Mouse (Mus musculus) embryonic facial prominence, embryonic 13.5 days (tissue): Measurements from ENCODE around the gene Bdkrb1. TPM values are rescaled to one million over a fixed set of nuclear protein-coding genes. Genes with fewer than 3 reads are reported as not detected.
A peak's percentile ranks its signal among the peaks of the same experiment; 100 is the strongest.

Experiments used
- ATAC-seq: fragments of 200-750 bp; cut with Nextera tagmentation; 2 replicates; pipeline ENCODE4 v1.8.0; 2017; ENCODE audit warnings: low read depth; ENCODE audit not compliant: insufficient number of reproducible peaks, insufficient read depth, low FRiP score, low TSS enrichment
- H3K27ac ChIP-seq: fragments of 300-500 bp; sonication (generic); 2 replicates; pipeline ENCODE4 v1.5.1; 2015; ENCODE audit warnings: moderate library complexity, mild to moderate bottlenecking, inconsistent platforms
- H3K27me3 ChIP-seq: fragments of 300-500 bp; sonication (generic); 2 replicates; pipeline ENCODE4 v1.6.1; 2015; ENCODE audit warnings: mild to moderate bottlenecking, inconsistent platforms
- H3K36me3 ChIP-seq: fragments of 300-500 bp; sonication (generic); 2 replicates; pipeline ENCODE4 v1.6.1; 2015; ENCODE audit warnings: mild to moderate bottlenecking, inconsistent platforms
- H3K4me1 ChIP-seq: fragments of 300-500 bp; sonication (generic); 2 replicates; pipeline ENCODE4 v1.6.1; 2015; ENCODE audit warnings: inconsistent platforms
- H3K4me2 ChIP-seq: fragments of 300-500 bp; sonication (generic); 2 replicates; pipeline ENCODE4 v1.6.1; 2015; ENCODE audit warnings: moderate library complexity, mild to moderate bottlenecking, inconsistent platforms
- H3K4me3 ChIP-seq: fragments of 300-500 bp; sonication (generic); 2 replicates; pipeline ENCODE4 v1.5.1; 2015; ENCODE audit warnings: mild to moderate bottlenecking, inconsistent platforms
- H3K9ac ChIP-seq: fragments of 300-500 bp; sonication (generic); 2 replicates; pipeline ENCODE4 v1.6.1; 2015; ENCODE audit warnings: mild to moderate bottlenecking, inconsistent platforms
- H3K9me3 ChIP-seq: fragments of 300-500 bp; sonication (generic); 2 replicates; pipeline ENCODE4 v1.6.1; 2016; ENCODE audit warnings: inconsistent platforms
- WGBS: fragments of 180-500 bp; shearing (Covaris S2); methylation state at CpG from one replicate; pipeline ENCODE4 v1.1.7; 2015; ENCODE audit warnings: mixed read lengths; 5-methylcytosine and 5-hydroxymethylcytosine counted together
- polyA plus RNA-seq: library from polyadenylated mRNA; unstranded; fragments of >200 nt; fragmentation: Nextera tagmentation; extraction: Ambion mirVana; gene quantifications from 2 replicates; pipeline ENCODE4 v1.2.1, GENCODE M21; 2015

The Bdkrb1 gene
- polyA plus RNA-seq: not detected in 2 replicates

DNA sequence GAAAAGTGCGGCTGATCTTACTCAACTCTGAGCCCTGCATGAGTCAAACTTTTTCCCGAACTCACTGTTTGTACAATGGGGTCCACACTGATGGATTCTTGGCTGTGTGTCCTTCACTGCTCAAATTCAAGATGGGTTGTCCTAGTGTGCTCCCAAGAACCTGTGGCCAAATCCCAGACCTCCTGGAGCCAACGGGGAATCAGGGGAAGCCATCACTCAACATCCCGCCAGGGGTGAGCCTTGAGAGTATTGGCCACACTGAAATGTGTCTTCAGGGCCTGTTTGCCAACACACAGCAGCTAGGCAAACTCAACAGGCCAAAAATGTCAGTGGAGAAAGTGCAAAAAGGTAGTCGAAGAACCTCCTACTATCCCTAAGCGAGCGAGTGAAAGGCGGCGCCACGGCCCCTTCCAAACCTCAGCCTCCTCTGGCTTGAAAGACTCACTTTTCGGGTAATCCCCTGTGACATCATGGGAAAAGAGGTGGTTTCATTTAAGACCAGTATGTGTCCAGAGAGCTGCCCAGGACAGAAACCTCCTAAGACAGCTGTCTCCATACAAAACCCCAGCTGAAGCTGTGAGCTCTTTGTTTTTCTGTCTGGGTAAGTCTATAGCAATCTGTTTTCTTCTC lies at the start of gene Bdkrb1:
Gene Bdkrb1 (plus strand): TSS at position 505 of the 630 bp plus-strand sequence.
- Histone ChIP-seq H3K4me1 (peaks cover 19% of the 10 kb centered on the region), H3K4me3 (no peak within 1 kb of the TSS), H3K4me2 (no peak within 1 kb of the TSS), H3K9ac (no peak within 1 kb of the TSS), H3K36me3 (no peaks in the 10 kb centered on the region), H3K9me3 (no peaks in the 10 kb centered on the region), H3K27me3 (no peaks in the 10 kb centered on the region), H3K27ac (no peak within 1 kb of the TSS)
- 86% methylated on average over 11 of the region's 11 CpGs for WGBS
- no peak for ATAC-seq

DNA sequence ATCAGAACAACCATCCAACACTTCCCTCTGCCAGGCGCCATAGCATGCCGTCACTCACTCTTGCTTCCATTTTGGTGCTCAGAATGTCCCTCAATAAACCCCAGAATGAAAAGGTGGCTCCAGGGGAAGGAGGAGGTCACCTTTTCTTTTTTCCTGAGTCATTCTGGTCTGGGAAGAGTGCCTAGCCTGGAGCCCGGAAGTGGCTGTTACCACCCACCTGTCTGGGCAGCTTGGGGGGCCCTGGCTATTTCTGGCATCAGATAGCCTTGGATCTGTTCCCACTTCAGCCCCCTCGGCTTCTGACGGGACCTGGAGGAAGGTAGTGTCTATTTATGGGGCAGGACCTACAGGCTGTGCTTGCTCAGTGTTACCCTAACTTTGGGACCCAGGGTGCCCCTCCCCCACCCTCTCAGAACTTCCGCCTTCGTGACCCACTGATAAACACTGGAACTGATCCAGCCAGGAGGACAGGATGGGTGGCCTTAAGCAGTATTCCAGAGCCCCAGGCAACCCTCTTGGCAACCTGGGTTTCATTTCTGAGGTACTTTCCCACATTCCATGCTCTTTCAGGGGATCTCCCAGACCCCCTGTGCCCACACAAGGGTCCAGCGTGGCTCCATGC lies 48.6 kb upstream of the Bdkrb1 start:
- Histone ChIP-seq H3K4me2 (no peak overlapping the region), H3K9me3 (no peaks in the 10 kb centered on the region), H3K4me1 (0 out of 2 replicates have a peak, but pooled peaks cover 3% of the 10 kb centered on the region), H3K36me3 (no peaks in the 10 kb centered on the region), H3K27ac (no peak overlapping the region), H3K27me3 (no peaks in the 10 kb centered on the region), H3K4me3 (no peak overlapping the region), H3K9ac (no peak overlapping the region)
- ATAC-seq: no peak
- 66% methylated on average over 8 of the region's 8 CpGs for WGBS

DNA sequence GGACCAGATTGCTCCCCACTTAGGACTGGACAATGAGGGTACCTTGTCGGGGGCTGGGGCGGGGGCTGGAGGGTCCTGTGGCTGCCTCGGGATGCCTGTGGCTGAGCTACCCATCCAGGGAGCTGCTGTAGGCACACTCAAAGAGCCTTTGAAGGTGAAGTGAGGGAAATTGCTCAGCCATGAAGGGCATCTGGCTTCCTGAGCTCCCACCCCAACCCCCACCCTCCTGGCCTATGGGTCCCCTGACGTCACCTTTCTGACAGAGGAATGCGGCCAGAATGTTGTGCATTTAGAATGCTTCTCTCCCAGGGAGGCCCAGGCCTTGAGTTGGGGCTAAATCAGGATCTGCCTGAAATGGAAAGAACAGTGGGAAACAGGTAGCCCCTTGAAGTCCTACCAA lies 47.7 kb upstream of the Bdkrb1 start:
- ATAC-seq: no peak
- Histone ChIP-seq H3K27me3 (no peaks in the 10 kb centered on the region), H3K4me2 (no peak overlapping the region), H3K9ac (no peak overlapping the region), H3K4me3 (no peak overlapping the region), H3K9me3 (no peaks in the 10 kb centered on the region), H3K27ac (no peak overlapping the region), H3K36me3 (no peaks in the 10 kb centered on the region), H3K4me1 (0 out of 2 replicates have a peak, but pooled peaks cover 3% of the 10 kb centered on the region)
- 54% methylated on average over 5 of the region's 5 CpGs for WGBS

DNA sequence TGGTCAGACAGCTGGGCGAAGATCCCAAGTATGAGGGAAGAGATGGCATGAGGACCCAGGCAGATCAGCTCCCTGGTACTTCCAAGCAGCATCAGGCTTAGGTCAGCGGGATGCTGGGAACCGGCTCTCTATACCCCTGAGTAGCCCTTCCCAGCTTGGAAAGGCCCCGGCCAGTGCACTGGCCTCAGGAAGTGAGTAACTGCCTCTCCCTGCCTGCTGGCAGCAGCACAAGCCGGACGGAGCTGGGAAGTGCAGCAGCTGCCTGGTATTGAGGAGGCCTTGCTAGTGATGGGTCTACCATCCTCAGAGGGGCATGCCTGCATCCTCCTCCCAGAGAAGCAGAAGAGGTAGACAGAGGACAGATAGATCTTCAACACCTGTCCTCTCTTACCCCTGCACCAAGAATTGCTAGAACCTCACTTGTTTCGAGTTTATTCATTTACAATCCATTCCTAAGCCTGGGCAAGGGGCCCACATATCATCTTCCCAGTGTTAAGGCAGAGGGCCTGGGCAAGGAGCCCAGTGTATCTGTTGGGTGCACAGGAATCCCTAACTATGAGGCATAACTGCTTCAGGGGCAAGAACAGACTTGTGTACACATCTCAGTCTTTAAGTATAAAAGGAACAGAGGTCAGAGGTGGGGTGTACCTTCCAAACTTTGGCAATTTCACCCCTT lies 45.5 kb upstream of the Bdkrb1 start:
- Histone ChIP-seq H3K27ac (no peak overlapping the region), H3K4me1 (peaks cover 5% of the 10 kb centered on the region; the same call in 1 of the 2 replicates), H3K27me3 (peaks cover 21% of the 10 kb centered on the region), H3K9me3 (no peaks in the 10 kb centered on the region), H3K4me3 (no peak overlapping the region), H3K36me3 (no peaks in the 10 kb centered on the region), H3K9ac (no peak overlapping the region), H3K4me2 (no peak overlapping the region)
- WGBS: 68% methylated on average over 7 of the region's 7 CpGs
- no peak for ATAC-seq

DNA sequence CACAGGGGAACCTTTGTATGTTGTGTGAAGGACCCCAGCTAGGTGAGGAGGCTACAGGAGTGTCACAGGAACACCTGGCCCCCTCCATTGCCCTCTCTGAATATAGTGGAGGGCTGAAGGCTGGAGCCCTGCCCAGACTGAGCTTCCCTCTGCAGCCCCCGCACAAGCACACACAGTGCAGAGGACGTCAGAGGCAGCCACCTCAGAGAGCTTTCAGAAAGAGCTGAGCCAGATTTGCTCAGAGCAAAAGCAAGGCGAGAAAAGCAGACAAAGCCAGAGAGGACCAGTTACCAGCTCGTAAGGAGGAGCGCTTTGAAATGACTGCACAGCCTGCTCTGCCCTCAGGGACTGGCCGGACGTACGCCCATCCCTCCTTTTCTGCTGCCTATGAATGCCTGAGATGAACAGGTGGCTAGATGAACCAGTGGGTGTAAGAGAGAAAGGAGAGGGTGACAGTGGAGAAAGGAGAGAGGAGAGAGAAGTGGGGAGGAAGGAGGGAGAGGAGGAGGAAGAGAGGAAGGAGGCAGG lies 41.8 kb upstream of the Bdkrb1 start:
- no peaks in the 10 kb centered on the region for H3K36me3 ChIP-seq
- no peak overlapping the region for H3K9ac ChIP-seq
- peaks cover 48% of the 10 kb centered on the region for H3K27me3 ChIP-seq
- H3K4me3 ChIP-seq: no peak overlapping the region
- no peaks in the 10 kb centered on the region for H3K9me3 ChIP-seq
- no peak for ATAC-seq
- H3K27ac ChIP-seq: no peak overlapping the region
- H3K4me2 ChIP-seq: no peak overlapping the region
- WGBS: 37% methylated on average over 8 of the region's 8 CpGs
- H3K4me1 ChIP-seq: peaks cover 24% of the 10 kb centered on the region

DNA sequence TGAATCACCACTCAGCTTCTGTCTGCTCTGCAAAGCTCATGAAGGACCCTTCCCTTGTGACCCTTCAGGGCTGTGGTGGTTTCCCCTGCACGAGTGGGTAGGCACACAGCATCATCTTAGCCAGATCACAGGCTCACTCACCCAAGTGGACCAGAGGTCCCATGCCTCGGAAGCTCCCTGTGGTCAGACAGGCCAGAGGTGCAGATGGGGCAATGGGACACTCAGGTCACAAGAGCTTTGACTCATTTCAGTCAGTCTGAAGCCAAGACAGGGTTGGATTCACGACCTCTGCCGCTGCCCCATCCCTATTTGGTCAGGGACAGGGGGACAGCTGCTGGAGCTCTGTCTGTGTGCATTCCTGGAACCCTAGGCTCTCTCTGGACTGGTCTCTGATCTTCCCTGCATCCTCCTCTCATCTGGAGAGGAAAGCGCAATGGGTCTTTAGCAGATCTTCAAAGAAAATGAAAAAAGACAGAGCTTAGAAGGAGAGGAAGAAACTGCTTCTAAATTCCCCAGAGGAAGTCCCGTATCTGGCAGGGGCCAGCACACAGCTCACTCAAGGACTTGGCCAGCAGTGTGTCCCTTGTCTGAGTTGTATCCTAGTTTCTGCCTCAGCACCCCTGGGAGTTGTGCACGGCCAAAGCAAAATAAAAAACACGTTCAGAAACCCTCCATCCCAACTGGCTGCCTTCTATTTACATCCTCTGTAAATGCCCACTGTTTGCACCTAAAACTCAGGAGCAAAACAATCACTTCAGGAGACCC lies 40.6 kb upstream of the Bdkrb1 start:
- Histone ChIP-seq H3K4me1 (peaks cover 24% of the 10 kb centered on the region), H3K36me3 (no peaks in the 10 kb centered on the region), H3K27me3 (peaks cover 48% of the 10 kb centered on the region), H3K9ac (peak overlapping the region; percentile 64; the same call in 1 of the 2 replicates), H3K4me3 (peak overlapping the region; percentile 39), H3K9me3 (0 out of 2 replicates have a peak, but pooled peaks cover 6% of the 10 kb centered on the region), H3K27ac (no peak overlapping the region), H3K4me2 (peak overlapping the region; percentile 71)
- WGBS: 34% methylated on average over 8 of the region's 8 CpGs
- no peak for ATAC-seq

DNA sequence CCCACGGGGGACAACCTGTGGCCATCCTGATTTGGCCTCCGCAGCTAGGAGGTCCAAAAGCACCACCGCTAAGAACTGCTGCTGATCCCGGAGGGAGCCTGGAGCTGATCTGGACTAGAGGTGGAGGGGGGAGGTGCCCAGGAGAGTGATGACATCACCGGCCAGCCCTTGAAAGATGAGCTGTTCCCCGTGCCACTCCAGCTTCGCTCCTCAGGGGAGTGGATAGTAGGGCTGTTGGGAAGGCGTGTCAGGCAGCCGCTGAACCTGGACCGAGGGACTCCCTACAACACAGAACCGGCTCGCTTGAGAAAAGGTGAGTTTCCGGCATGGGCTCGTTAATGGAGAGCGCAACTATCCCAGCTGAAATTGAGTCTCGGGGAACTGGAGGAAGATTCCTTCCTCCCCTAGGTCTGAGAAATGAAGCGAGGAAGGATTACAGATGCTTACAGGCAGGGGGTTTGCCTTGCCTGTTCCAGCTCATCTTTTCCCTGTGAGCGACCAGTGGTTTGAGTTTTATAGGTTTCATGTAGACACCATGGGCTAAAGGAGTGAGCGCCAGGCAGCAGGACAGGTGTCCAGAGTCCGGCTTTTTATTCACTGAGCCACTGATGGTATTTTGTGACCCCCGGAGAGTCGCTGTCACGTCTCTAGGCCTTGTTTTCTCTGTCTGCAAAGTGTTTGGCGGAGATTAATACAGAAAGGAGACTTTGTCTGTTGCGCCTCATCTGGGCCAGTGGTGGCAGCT lies 39.8 kb upstream of the Bdkrb1 start, which contains the start of gene Bdkrb2:
Gene Bdkrb2 (plus strand): TSS at position 291 of the 745 bp plus-strand sequence.
- ATAC-seq: no peak
- peak within 1 kb of the TSS; percentile 71 for H3K4me2 ChIP-seq
- peaks cover 48% of the 10 kb centered on the region for H3K27me3 ChIP-seq
- H3K4me1 ChIP-seq: peaks cover 21% of the 10 kb centered on the region
- H3K36me3 ChIP-seq: no peaks in the 10 kb centered on the region
- 0 out of 2 replicates have a peak, but pooled peaks cover 6% of the 10 kb centered on the region for H3K9me3 ChIP-seq
- no peak within 1 kb of the TSS for H3K27ac ChIP-seq
- peak within 1 kb of the TSS; percentile 64 for H3K9ac ChIP-seq
- H3K4me3 ChIP-seq: peak within 1 kb of the TSS; percentile 39
- WGBS: 3% methylated on average over 25 of the region's 25 CpGs

DNA sequence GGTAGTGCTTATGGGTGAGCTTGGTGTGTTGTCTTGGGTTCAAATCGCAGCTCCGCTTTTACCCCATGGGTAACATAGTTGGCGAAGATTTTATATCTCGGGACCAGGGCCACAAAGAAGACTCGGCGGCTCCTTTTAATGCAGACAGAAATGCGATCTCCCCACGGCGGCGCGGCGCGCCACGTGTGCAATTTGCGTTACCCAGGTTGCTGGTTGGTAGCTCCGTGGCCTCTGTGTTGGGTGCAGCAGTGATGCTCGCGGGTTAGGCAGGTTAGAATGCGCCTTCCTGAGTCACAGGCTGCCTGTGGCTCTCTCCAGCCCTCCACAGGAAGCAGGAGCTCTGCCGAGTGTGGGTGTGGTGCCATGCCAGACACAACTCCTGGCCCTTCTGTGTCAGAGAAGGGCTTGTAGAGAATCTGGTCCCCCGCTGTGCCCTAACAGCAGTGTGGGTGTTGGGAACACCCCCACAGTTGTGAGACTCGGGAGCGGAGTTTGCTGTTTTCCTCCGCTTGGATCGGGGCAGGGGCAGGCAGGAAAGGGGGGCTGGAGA lies 39.1 kb upstream of the Bdkrb1 start:
- Histone ChIP-seq H3K36me3 (no peaks in the 10 kb centered on the region), H3K9me3 (0 out of 2 replicates have a peak, but pooled peaks cover 6% of the 10 kb centered on the region), H3K4me3 (peak overlapping the region; percentile 39), H3K4me2 (peak overlapping the region; percentile 71), H3K27me3 (peaks cover 48% of the 10 kb centered on the region), H3K4me1 (peaks cover 21% of the 10 kb centered on the region), H3K9ac (peak overlapping the region; percentile 64), H3K27ac (no peak overlapping the region)
- no peak for ATAC-seq
- WGBS: 5% methylated on average over 25 of the region's 25 CpGs

DNA sequence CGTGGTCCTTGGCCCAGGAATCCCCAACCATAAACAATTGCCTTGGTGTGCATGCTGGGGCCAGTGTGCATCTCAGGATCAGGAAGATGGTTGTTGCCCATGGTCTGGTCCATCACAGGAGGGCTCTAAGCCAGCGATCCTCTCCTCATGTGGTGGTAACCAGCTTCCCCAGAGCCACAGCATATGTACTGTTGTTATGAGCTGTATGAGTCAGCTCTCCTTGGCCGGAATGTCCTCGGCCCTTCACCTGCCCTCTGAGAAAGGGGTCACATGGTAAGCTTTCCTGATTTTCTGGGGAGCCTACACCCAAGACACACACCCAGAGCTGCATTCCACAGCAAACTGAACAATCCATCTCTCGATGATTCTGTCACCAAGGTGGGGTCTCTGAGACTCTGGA lies 37.7 kb upstream of the Bdkrb1 start:
- ATAC-seq: no peak
- Histone ChIP-seq H3K9me3 (0 out of 2 replicates have a peak, but pooled peaks cover 6% of the 10 kb centered on the region), H3K4me1 (peaks cover 21% of the 10 kb centered on the region), H3K36me3 (no peaks in the 10 kb centered on the region), H3K27me3 (peaks cover 48% of the 10 kb centered on the region), H3K27ac (no peak overlapping the region), H3K4me3 (no peak overlapping the region), H3K9ac (no peak overlapping the region), H3K4me2 (no peak overlapping the region)
- WGBS: 77% methylated on average over 5 of the region's 5 CpGs

DNA sequence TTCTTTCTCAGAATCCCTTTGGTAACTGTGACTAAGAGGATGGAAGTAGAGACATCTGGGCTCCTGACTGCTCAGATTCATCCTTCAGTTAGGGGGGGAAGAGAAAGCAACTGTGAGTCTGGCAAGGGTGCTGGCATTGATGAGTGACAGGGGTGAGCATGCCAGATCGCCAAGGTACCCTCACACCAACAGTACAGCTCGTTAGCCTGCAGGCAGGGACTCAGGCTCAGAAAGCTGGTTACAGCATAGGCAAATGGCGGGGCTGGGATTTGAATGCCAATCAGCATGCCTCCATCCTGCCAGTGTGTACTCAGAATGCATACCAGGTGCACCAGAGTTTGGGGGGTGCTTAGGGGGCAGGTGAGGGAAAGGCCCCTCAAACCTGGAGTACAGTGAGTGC lies 31.0 kb upstream of the Bdkrb1 start:
- Histone ChIP-seq H3K4me3 (no peak overlapping the region), H3K9me3 (0 out of 2 replicates have a peak, but pooled peaks cover 4% of the 10 kb centered on the region), H3K4me2 (no peak overlapping the region), H3K4me1 (peaks cover 13% of the 10 kb centered on the region), H3K9ac (no peak overlapping the region), H3K36me3 (no peaks in the 10 kb centered on the region), H3K27me3 (no peaks in the 10 kb centered on the region), H3K27ac (no peak overlapping the region)
- 53% methylated on average over 3 of the region's 3 CpGs for WGBS
- ATAC-seq: no peak
